Mouse (Mus musculus) CH12.LX (cell line): ENCODE measurements around the gene Dnaaf1. TPM values are rescaled to one million over a fixed set of nuclear protein-coding genes. Genes with fewer than 3 reads are reported as not detected.

Experiments
- DNase-seq: peaks from one replicate; pipeline ENCODE4 v3.0.0-alpha.2; 2013; ENCODE audit errors: extremely low read depth
- H3K27ac ChIP-seq: 2 replicates; pipeline ENCODE4 v1.5.1; 2012; ENCODE audit warnings: low read depth, mild to moderate bottlenecking, control low read depth, moderate library complexity; ENCODE audit not compliant: insufficient read depth
- H3K27me3 ChIP-seq: replicated peaks from 2 replicates; pipeline ENCODE3; 2012; ENCODE audit warnings: inconsistent platforms
- H3K36me3 ChIP-seq, 2 experiments: replicated peaks in 1 of 2; 2 replicates each; pipeline versions ENCODE3 to v1.6.1; 2012; ENCODE audit warnings: inconsistent platforms in 1 of 2, low read length in 1 of 2, mild to moderate bottlenecking in 1 of 2, mixed read lengths in 1 of 2, moderate library complexity in 1 of 2; ENCODE audit not compliant: control insufficient read depth in 1 of 2, insufficient read depth in 1 of 2
- H3K4me1 ChIP-seq, 2 experiments: 2 replicates each; pipeline ENCODE4 v1.6.1; 2012; ENCODE audit warnings: inconsistent platforms in 1 of 2, moderate library complexity in 1 of 2; ENCODE audit not compliant: insufficient read depth in 2 of 2, control insufficient read depth in 1 of 2
- H3K4me2 ChIP-seq: 2 replicates; pipeline ENCODE4 v1.6.1; 2012; ENCODE audit warnings: low read depth, mild to moderate bottlenecking, control low read depth; ENCODE audit not compliant: poor library complexity, insufficient read depth, severe bottlenecking
- H3K4me3 ChIP-seq, 3 experiments: fragments of 150-350 bp in 1 of 3; sonication (generic) in 1 of 3; replicated peaks in 1 of 3; 2 replicates each; pipeline versions ENCODE3 to v1.5.1; 2011 to 2012; ENCODE audit warnings: low read depth in 2 of 3, low read length in 2 of 3, mild to moderate bottlenecking in 2 of 3, moderate library complexity in 2 of 3, control low read depth in 1 of 3, improper control_type of control experiment in 1 of 3, inconsistent platforms in 1 of 3, mixed read lengths in 1 of 3; ENCODE audit not compliant: poor library complexity in 1 of 3
- H3K79me2 ChIP-seq: replicated peaks from 2 replicates; pipeline ENCODE4 v1.6.1; 2012; ENCODE audit warnings: mild to moderate bottlenecking, moderate library complexity; ENCODE audit not compliant: control insufficient read depth, poor library complexity, insufficient read depth, severe bottlenecking; ENCODE audit errors: extremely low read depth
- H3K9ac ChIP-seq: 2 replicates; pipeline ENCODE4 v1.6.1; 2012; ENCODE audit warnings: low read depth, mild to moderate bottlenecking, control low read depth, moderate library complexity; ENCODE audit not compliant: insufficient read depth
- H3K9me3 ChIP-seq: replicated peaks from 2 replicates; pipeline ENCODE3; 2012; ENCODE audit warnings: low read length, inconsistent platforms, mixed read lengths
- BHLHE40 ChIP-seq: IDR thresholded peaks from 2 replicates; pipeline ENCODE4 v1.6.1; 2011; ENCODE audit warnings: mild to moderate bottlenecking, low read depth, low read length, improper control_type of control experiment
- CHD2 ChIP-seq: IDR thresholded peaks from 2 replicates; pipeline ENCODE4 v1.6.1; 2011; ENCODE audit warnings: low read length, improper control_type of control experiment
- ELF1 ChIP-seq: IDR thresholded peaks from 2 replicates; pipeline ENCODE4 v1.6.1; 2014; ENCODE audit warnings: low read depth, mild to moderate bottlenecking, inconsistent platforms, low read length, improper control_type of control experiment
- ETS1 ChIP-seq: conservative IDR thresholded peaks from 2 replicates; pipeline ENCODE4 v1.6.1; 2012; ENCODE audit warnings: low read depth, mild to moderate bottlenecking, inconsistent platforms, low read length, improper control_type of control experiment, moderate library complexity
- GABPA ChIP-seq: IDR thresholded peaks from 2 replicates; pipeline ENCODE4 v1.6.1; 2012; ENCODE audit warnings: low read depth, low read length, improper control_type of control experiment, inconsistent platforms; ENCODE audit not compliant: insufficient replicate concordance
- HCFC1 ChIP-seq: IDR thresholded peaks from 2 replicates; pipeline ENCODE4 v1.6.1; 2012; ENCODE audit warnings: low read depth, mild to moderate bottlenecking, inconsistent platforms, low read length, improper control_type of control experiment
- JUND ChIP-seq: conservative IDR thresholded peaks from 2 replicates; pipeline ENCODE4 v1.6.1; 2011; ENCODE audit warnings: low read depth, low read length, improper control_type of control experiment
- KAT2A ChIP-seq: IDR thresholded peaks from 2 replicates; pipeline ENCODE4 v1.6.1; 2012; ENCODE audit warnings: low read length, improper control_type of control experiment, inconsistent platforms; ENCODE audit not compliant: insufficient replicate concordance
- MEF2A ChIP-seq: IDR thresholded peaks from 2 replicates; pipeline ENCODE4 v1.6.1; 2014; ENCODE audit warnings: low read depth, mild to moderate bottlenecking, inconsistent platforms, low read length, improper control_type of control experiment, borderline replicate concordance
- NRF1 ChIP-seq: IDR thresholded peaks from 2 replicates; pipeline ENCODE4 v1.6.1; 2014; ENCODE audit warnings: low read depth, mild to moderate bottlenecking, inconsistent platforms, low read length, improper control_type of control experiment, moderate library complexity
- POLR2A ChIP-seq: IDR thresholded peaks from 2 replicates; pipeline ENCODE4 v1.6.1; 2011; ENCODE audit warnings: low read depth, mild to moderate bottlenecking, improper control_type of control experiment, low read length
- SMC3 ChIP-seq: IDR thresholded peaks from 2 replicates; pipeline ENCODE4 v1.6.1; 2011; ENCODE audit warnings: low read depth, low read length, improper control_type of control experiment
- TCF12 ChIP-seq: IDR thresholded peaks from 2 replicates; pipeline ENCODE4 v1.6.1; 2014; ENCODE audit warnings: low read depth, mild to moderate bottlenecking, inconsistent platforms, low read length, improper control_type of control experiment
- USF1 ChIP-seq: IDR thresholded peaks from 2 replicates; pipeline ENCODE4 v1.6.1; 2014; ENCODE audit warnings: low read depth, mild to moderate bottlenecking, inconsistent platforms, low read length, improper control_type of control experiment
- USF2 ChIP-seq: conservative IDR thresholded peaks from 2 replicates; pipeline ENCODE4 v1.6.1; 2011; ENCODE audit warnings: low read depth, low read length, improper control_type of control experiment
- ZC3H11A ChIP-seq: IDR thresholded peaks from 2 replicates; pipeline ENCODE4 v1.6.1; 2012; ENCODE audit warnings: low read depth, mild to moderate bottlenecking, inconsistent platforms, low read length, improper control_type of control experiment
- ZKSCAN1 ChIP-seq: IDR thresholded peaks from 2 replicates; pipeline ENCODE4 v1.6.1; 2012; ENCODE audit warnings: low read depth, inconsistent platforms, low read length, improper control_type of control experiment, borderline replicate concordance
- ZMIZ1 ChIP-seq: IDR thresholded peaks from 2 replicates; pipeline ENCODE4 v1.6.1; 2012; ENCODE audit warnings: low read depth, mild to moderate bottlenecking, inconsistent platforms, low read length, improper control_type of control experiment
- ZNF384 ChIP-seq: IDR thresholded peaks from 2 replicates; pipeline ENCODE4 v1.6.1; 2012; ENCODE audit warnings: low read depth, low read length, improper control_type of control experiment, inconsistent platforms
- dilution Hi-C: fragments of 300-500 bp; cut with MboI; formaldehyde crosslinking; loops from 2 replicates; pipeline ENCODE4 v1.14.3; 2020; ENCODE audit warnings: low sequenced_read_pairs; ENCODE audit not compliant: extremely low pct_unique_long_range_greater_than_20kb, extremely low pct_ligation_motif_present
- in situ Hi-C: fragments of 300-500 bp; cut with MboI; formaldehyde crosslinking; loops from 3 replicates; pipeline ENCODE4 v1.14.3; 2019; ENCODE audit warnings: low sequenced_read_pairs, low pct_ligation_motif_present, low pct_unique_long_range_greater_than_20kb, mixed read lengths
- polyA plus RNA-seq: library from polyadenylated mRNA; unstranded; fragments of >175 nt; gene quantifications from 2 replicates; pipeline ENCODE4 v1.2.1, GENCODE M21; 2012; ENCODE audit warnings: low read depth; ENCODE audit not compliant: insufficient read length
- total RNA-seq, 2 experiments: library from RNA; depleted of rRNA; stranded (reverse); fragments of 300-350 nt in 1 of 2; fragments of >200 nt in 1 of 2; gene quantifications; 2 replicates each; pipeline ENCODE4 v1.2.3; 2012 to 2014

The Dnaaf1 gene
- total and polyA plus RNA-seq, 3 experiments, result 0.25 TPM; not detected in 2

- Histone ChIP-seq H3K4me2 (no peak overlapping the region), H3K4me3 (no peak overlapping the region), H3K4me1 (no peaks in the 10 kb centered on the region), H3K9me3 (no peaks in the 10 kb centered on the region), H3K27ac (no peak overlapping the region), H3K27me3 (no peaks in the 10 kb centered on the region), H3K9ac (no peak overlapping the region), H3K79me2 (no peaks in the 10 kb centered on the region), H3K36me3 (peaks cover 83 to 98% of the 10 kb centered on the region in 2 experiments)
- dilution Hi-C loops, result no loop called here
- no peak for DNase-seq
- TF ChIP-seq NRF1, result no peak
- no peak for TF ChIP-seq JUND
- TF ChIP-seq TCF12, result no peak
- TF ChIP-seq ZC3H11A, result no peak
- no peak for TF ChIP-seq ETS1
- no peak for TF ChIP-seq USF1
- TF ChIP-seq CHD2, result no peak
- TF ChIP-seq USF2, result no peak
- in situ Hi-C loops, result no loop called here
Measured at GRCm38 (mm10) chr8:119531973-119532372, 43.1 kb upstream of the Dnaaf1 start.

DNA sequence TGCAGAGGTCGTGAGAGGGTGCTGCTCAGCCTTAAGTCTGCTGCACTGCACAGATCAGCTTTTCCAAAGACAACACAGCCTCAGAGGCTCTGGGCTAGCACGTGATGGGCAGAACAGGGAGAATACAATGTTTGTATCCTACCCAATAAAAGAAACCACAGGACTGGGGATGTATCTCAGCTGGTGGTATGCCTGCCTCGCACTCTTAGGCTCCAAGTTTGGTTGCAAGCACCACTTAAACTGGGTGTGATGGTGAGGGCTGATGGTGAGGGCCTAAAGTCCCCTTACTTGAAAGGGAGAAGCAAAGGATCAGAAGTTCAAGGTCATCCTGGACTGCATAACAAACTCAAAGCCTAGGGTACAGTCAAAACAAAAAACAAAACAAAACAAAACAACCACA, 30.4 kb upstream of the Dnaaf1 start:
- dilution Hi-C loops, result no loop called here

GRCm38 (mm10) chr8:119545180-119545579, 29.9 kb upstream of the Dnaaf1 start:
- Histone ChIP-seq H3K27ac (no peak overlapping the region), H3K36me3 (peaks cover 54 to 94% of the 10 kb centered on the region in 2 experiments), H3K9ac (no peak overlapping the region), H3K4me3 (no peak overlapping the region), H3K4me1 (peaks cover 19 to 30% of the 10 kb centered on the region in 2 experiments), H3K9me3 (no peaks in the 10 kb centered on the region), H3K4me2 (no peak overlapping the region), H3K79me2 (peaks cover 37% of the 10 kb centered on the region), H3K27me3 (no peaks in the 10 kb centered on the region)
- TF ChIP-seq BHLHE40, result no peak
- no peak for TF ChIP-seq ZMIZ1
- TF ChIP-seq ZKSCAN1, result no peak
- no peak for TF ChIP-seq POLR2A
- TF ChIP-seq GABPA, result no peak
- TF ChIP-seq KAT2A, result no peak
- TF ChIP-seq ZNF384, result no peak
- no peak for TF ChIP-seq TCF12
- no peak for TF ChIP-seq MEF2A
- DNase-seq, result no peak
- in situ Hi-C loops (no loop called here), dilution Hi-C loops (no loop called here)

More for the DNA sequence above, 30.4 kb upstream of the Dnaaf1 start:
- Histone ChIP-seq H3K79me2 (peaks cover 33% of the 10 kb centered on the region), H3K27ac (no peak overlapping the region), H3K4me2 (no peak overlapping the region), H3K4me1 (peaks cover 15 to 24% of the 10 kb centered on the region in 2 experiments; a peak in 3 of 4 replicates), H3K4me3 (no peak overlapping the region), H3K9ac (no peak overlapping the region), H3K27me3 (no peaks in the 10 kb centered on the region), H3K36me3 (peaks cover 59 to 94% of the 10 kb centered on the region in 2 experiments), H3K9me3 (no peaks in the 10 kb centered on the region)
- DNase-seq, result no peak
- TF ChIP-seq HCFC1 (no peak), ELF1 (no peak), ETS1 (no peak), ZKSCAN1 (no peak), SMC3 (no peak), ZC3H11A (no peak)
- in situ Hi-C loops, result no loop called here
